Mouse (Mus musculus): ENCODE results near the gene Srsf7. TPM values are rescaled to one million over a fixed set of nuclear protein-coding genes. Genes with fewer than 3 reads are reported as not detected.
A peak's percentile ranks its signal among the peaks of the same experiment; 100 is the strongest.

The Srsf7 gene
- polyA plus RNA-seq, 1 experiment = 39.0 TPM

GRCm38 (mm10) chr17:80175966-80176365 lies 31.1 kb downstream of the Srsf7 start:
- Histone ChIP-seq H3K27me3 (ENCODE audit: control insufficient read depth, insufficient read depth, low read length) (no peaks in the 10 kb centered on the region), H3K4me1 (ENCODE audit: control insufficient read depth, insufficient read depth, insufficient read length) (peaks cover 8% of the 10 kb centered on the region; the same call in 1 of the 2 replicates), H3K36me3 (ENCODE audit: control insufficient read depth, insufficient read depth, low read length) (no peaks in the 10 kb centered on the region), H3K27ac (ENCODE audit: insufficient read depth, low read length) (no peak overlapping the region), H3K4me3 (ENCODE audit: extremely low read depth, insufficient read depth, insufficient read length) (no peak overlapping the region)
- WGBS = 78% methylated on average over 3 of the region's 3 CpGs
- no peak for DNase-seq (ENCODE audit: low read depth in 1 of 2, low spot score in 2 of 2)
- TF ChIP-seq CTCF (IDR thresholded peaks at IDR 0.05; ENCODE audit: extremely low read depth, insufficient read depth, insufficient read length, insufficient replicate concordance) (no peak), POLR2A (IDR thresholded peaks at IDR 0.05; ENCODE audit: low read depth, low read length) (no peak)

- Histone ChIP-seq H3K27ac (ENCODE audit: insufficient read depth, low read length) (peak overlapping the region; percentile 19), H3K4me3 (ENCODE audit: extremely low read depth, insufficient read depth, insufficient read length) (peak overlapping the region; percentile 35), H3K4me1 (ENCODE audit: control insufficient read depth, insufficient read depth, insufficient read length) (peaks cover 8% of the 10 kb centered on the region; the same call in 1 of the 2 replicates), H3K27me3 (ENCODE audit: control insufficient read depth, insufficient read depth, low read length) (no peaks in the 10 kb centered on the region), H3K36me3 (ENCODE audit: control insufficient read depth, insufficient read depth, low read length) (no peaks in the 10 kb centered on the region)
- DNase-seq (ENCODE audit: low read depth in 1 of 2, low spot score in 2 of 2) = no peak
- WGBS = 16% methylated on average over 4 of the region's 4 CpGs
- TF ChIP-seq CTCF (IDR thresholded peaks at IDR 0.05; ENCODE audit: extremely low read depth, insufficient read depth, insufficient read length, insufficient replicate concordance) = no peak
- no peak for TF ChIP-seq POLR2A (IDR thresholded peaks at IDR 0.05; ENCODE audit: low read depth, low read length)
These were observed 31.7 kb downstream of the Srsf7 start for GRCm38 (mm10) chr17:80175386-80175739.

GRCm38 (mm10) chr17:80174699-80175385 lies 32.3 kb downstream of the Srsf7 start:
- H3K27me3 ChIP-seq (ENCODE audit: control insufficient read depth, insufficient read depth, low read length) = no peaks in the 10 kb centered on the region
- peak overlapping the region; percentile 19 for H3K27ac ChIP-seq (ENCODE audit: insufficient read depth, low read length)
- peaks cover 8% of the 10 kb centered on the region; the same call in 1 of the 2 replicates for H3K4me1 ChIP-seq (ENCODE audit: control insufficient read depth, insufficient read depth, insufficient read length)
- DNase-seq (ENCODE audit: low read depth in 1 of 2, low spot score in 2 of 2) = peak in 1 of 2 experiments; percentile 10
- no peaks in the 10 kb centered on the region for H3K36me3 ChIP-seq (ENCODE audit: control insufficient read depth, insufficient read depth, low read length)
- H3K4me3 ChIP-seq (ENCODE audit: extremely low read depth, insufficient read depth, insufficient read length) = peak overlapping the region; percentile 35
- 38% methylated on average over 19 of the region's 19 CpGs for WGBS
- no peak for TF ChIP-seq CTCF (IDR thresholded peaks at IDR 0.05; ENCODE audit: extremely low read depth, insufficient read depth, insufficient read length, insufficient replicate concordance)
- no peak for TF ChIP-seq POLR2A (IDR thresholded peaks at IDR 0.05; ENCODE audit: low read depth, low read length)

- H3K36me3 ChIP-seq (ENCODE audit: control insufficient read depth, insufficient read depth, low read length) = no peaks in the 10 kb centered on the region
- DNase-seq (ENCODE audit: low read depth in 1 of 2, low spot score in 2 of 2) = peak in 1 of 2 experiments; percentile 27
- H3K4me3 ChIP-seq (ENCODE audit: extremely low read depth, insufficient read depth, insufficient read length) = no peak overlapping the region
- peaks cover 8% of the 10 kb centered on the region; the same call in 1 of the 2 replicates for H3K4me1 ChIP-seq (ENCODE audit: control insufficient read depth, insufficient read depth, insufficient read length)
- H3K27me3 ChIP-seq (ENCODE audit: control insufficient read depth, insufficient read depth, low read length) = no peaks in the 10 kb centered on the region
- no peak overlapping the region for H3K27ac ChIP-seq (ENCODE audit: insufficient read depth, low read length)
- WGBS = 36% methylated on average over 3 of the region's 3 CpGs
- TF ChIP-seq CTCF (IDR thresholded peaks at IDR 0.05; ENCODE audit: extremely low read depth, insufficient read depth, insufficient read length, insufficient replicate concordance) = no peak
- TF ChIP-seq POLR2A (IDR thresholded peaks at IDR 0.05; ENCODE audit: low read depth, low read length) = no peak
These were observed 33.0 kb downstream of the Srsf7 start for GRCm38 (mm10) chr17:80174146-80174545.

- Histone ChIP-seq H3K27ac (ENCODE audit: insufficient read depth, low read length) (no peak overlapping the region), H3K36me3 (ENCODE audit: control insufficient read depth, insufficient read depth, low read length) (no peaks in the 10 kb centered on the region), H3K4me3 (ENCODE audit: extremely low read depth, insufficient read depth, insufficient read length) (no peak overlapping the region), H3K4me1 (ENCODE audit: control insufficient read depth, insufficient read depth, insufficient read length) (peaks cover 8% of the 10 kb centered on the region; the same call in 1 of the 2 replicates), H3K27me3 (ENCODE audit: control insufficient read depth, insufficient read depth, low read length) (no peaks in the 10 kb centered on the region)
- 58% methylated on average over 2 of the region's 2 CpGs for WGBS
- no peak for TF ChIP-seq POLR2A (IDR thresholded peaks at IDR 0.05; ENCODE audit: low read depth, low read length)
- no peak for DNase-seq (ENCODE audit: low read depth in 1 of 2, low spot score in 2 of 2)
These were observed 33.4 kb downstream of the Srsf7 start for GRCm38 (mm10) chr17:80173708-80174107.

- WGBS = 80% methylated on average over 5 of the region's 5 CpGs
- H3K27ac ChIP-seq (ENCODE audit: insufficient read depth, low read length) = no peak overlapping the region
- H3K4me1 ChIP-seq (ENCODE audit: control insufficient read depth, insufficient read depth, insufficient read length) = peaks cover 8% of the 10 kb centered on the region; the same call in 1 of the 2 replicates
- no peaks in the 10 kb centered on the region for H3K36me3 ChIP-seq (ENCODE audit: control insufficient read depth, insufficient read depth, low read length)
- no peaks in the 10 kb centered on the region for H3K27me3 ChIP-seq (ENCODE audit: control insufficient read depth, insufficient read depth, low read length)
- TF ChIP-seq CTCF (IDR thresholded peaks at IDR 0.05; ENCODE audit: extremely low read depth, insufficient read depth, insufficient read length, insufficient replicate concordance) (no peak), POLR2A (IDR thresholded peaks at IDR 0.05; ENCODE audit: low read depth, low read length) (no peak)
- no peak overlapping the region for H3K4me3 ChIP-seq (ENCODE audit: extremely low read depth, insufficient read depth, insufficient read length)
- no peak for DNase-seq (ENCODE audit: low read depth in 1 of 2, low spot score in 2 of 2)
These were observed 34.3 kb downstream of the Srsf7 start for GRCm38 (mm10) chr17:80172761-80173160.

- WGBS = 93% methylated on average over 4 of the region's 4 CpGs
- TF ChIP-seq POLR2A (IDR thresholded peaks at IDR 0.05; ENCODE audit: low read depth, low read length) (no peak), CTCF (IDR thresholded peaks at IDR 0.05; ENCODE audit: extremely low read depth, insufficient read depth, insufficient read length, insufficient replicate concordance) (no peak)
- Histone ChIP-seq H3K36me3 (ENCODE audit: control insufficient read depth, insufficient read depth, low read length) (no peaks in the 10 kb centered on the region), H3K27ac (ENCODE audit: insufficient read depth, low read length) (no peak overlapping the region), H3K27me3 (ENCODE audit: control insufficient read depth, insufficient read depth, low read length) (no peaks in the 10 kb centered on the region), H3K4me3 (ENCODE audit: extremely low read depth, insufficient read depth, insufficient read length) (no peak overlapping the region), H3K4me1 (ENCODE audit: control insufficient read depth, insufficient read depth, insufficient read length) (peaks cover 8% of the 10 kb centered on the region; the same call in 1 of the 2 replicates)
- DNase-seq (ENCODE audit: low read depth in 1 of 2, low spot score in 2 of 2) = no peak
These were observed 35.2 kb downstream of the Srsf7 start for GRCm38 (mm10) chr17:80171948-80172347.

All from spleen, adult 2 months (tissue).